Mouse (Mus musculus): ENCODE measurements around the gene Gm9844. TPM values are rescaled to one million over a fixed set of nuclear protein-coding genes. Genes with fewer than 3 reads are reported as not detected.
"Not testable (repeated sequence)": the region's sequence is repeated elsewhere in the genome, so short reads cannot be mapped to it uniquely, and the experiment has no call there.

Gm9844 gene
- total and polyA plus RNA-seq, 2 experiments, result not detected

DNA sequence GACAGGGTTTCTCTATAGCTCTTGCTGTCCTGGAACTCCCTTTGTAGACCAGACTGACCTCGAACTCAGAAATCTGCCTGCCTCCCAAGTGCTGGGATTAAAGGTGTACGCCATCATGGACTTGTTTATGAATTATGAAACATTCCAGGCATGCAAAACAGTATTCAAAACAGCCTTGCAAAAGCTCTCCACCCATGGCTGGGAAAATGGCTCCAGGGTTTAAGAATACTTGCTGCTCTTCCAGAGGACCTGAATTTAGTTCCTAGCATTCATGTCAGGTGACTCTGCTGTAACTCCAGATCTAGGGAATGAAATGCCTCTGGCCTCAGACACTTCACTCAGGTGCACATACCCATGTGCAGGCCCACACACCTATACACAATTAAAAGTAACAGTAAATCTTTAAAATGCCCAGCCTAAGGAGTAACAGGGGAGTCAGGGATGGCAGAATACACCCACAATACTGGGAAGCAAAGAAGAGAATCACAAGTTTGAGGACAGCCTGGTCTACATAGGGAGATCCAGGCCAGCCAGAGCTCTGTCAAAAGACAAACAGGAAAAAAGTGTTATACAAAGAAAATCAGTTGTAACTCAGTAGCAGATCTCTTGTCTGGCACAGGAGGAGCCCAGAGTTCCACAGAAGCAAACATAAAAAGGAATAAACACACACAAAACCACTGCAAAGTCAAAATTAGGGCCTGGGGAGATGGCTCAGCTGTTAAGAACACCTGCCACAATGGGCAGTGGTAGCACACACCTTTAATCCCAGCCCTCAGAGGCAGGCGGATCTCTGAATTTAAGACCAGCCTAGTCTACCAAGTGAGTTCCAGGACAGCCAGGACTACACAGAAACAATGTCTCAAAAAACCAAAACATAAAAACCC lies 29.5 kb downstream of the Gm9844 start:
- H3K4me3 ChIP-seq (ENCODE audit: insufficient read depth, low read depth, low read length), result no peak overlapping the region
- no peak overlapping the region for H3K27ac ChIP-seq (replicated peaks; ENCODE audit: insufficient read depth, low read depth, low read length)
- H3K9ac ChIP-seq (ENCODE audit: low read depth, low read length), result no peak overlapping the region
- peaks cover 28% of the 10 kb centered on the region for H3K36me3 ChIP-seq (ENCODE audit: control insufficient read depth, insufficient read depth, low read length)
- H3K27me3 ChIP-seq (ENCODE audit: control insufficient read depth, insufficient read depth, low read length), result no peaks in the 10 kb centered on the region
- TF ChIP-seq CTCF (IDR thresholded peaks at IDR 0.05; ENCODE audit: low read depth, low read length), result no peak
- no peak for TF ChIP-seq POLR2A (IDR thresholded peaks at IDR 0.05; ENCODE audit: extremely low read depth, insufficient read depth, low read length)
- H3K4me1 ChIP-seq (ENCODE audit: control insufficient read depth, insufficient read depth, low read length), result peaks cover 2% of the 10 kb centered on the region; the same call in 1 of the 2 replicates
- H3K79me2 ChIP-seq (ENCODE audit: control insufficient read depth, insufficient read depth, low read length), result no peaks in the 10 kb centered on the region; the same call in 1 of the 2 replicates
- no peak for DNase-seq (ENCODE audit: extremely low read depth, low read depth, low spot score)
- 64% methylated on average over 3 of the region's 3 CpGs for WGBS

DNA sequence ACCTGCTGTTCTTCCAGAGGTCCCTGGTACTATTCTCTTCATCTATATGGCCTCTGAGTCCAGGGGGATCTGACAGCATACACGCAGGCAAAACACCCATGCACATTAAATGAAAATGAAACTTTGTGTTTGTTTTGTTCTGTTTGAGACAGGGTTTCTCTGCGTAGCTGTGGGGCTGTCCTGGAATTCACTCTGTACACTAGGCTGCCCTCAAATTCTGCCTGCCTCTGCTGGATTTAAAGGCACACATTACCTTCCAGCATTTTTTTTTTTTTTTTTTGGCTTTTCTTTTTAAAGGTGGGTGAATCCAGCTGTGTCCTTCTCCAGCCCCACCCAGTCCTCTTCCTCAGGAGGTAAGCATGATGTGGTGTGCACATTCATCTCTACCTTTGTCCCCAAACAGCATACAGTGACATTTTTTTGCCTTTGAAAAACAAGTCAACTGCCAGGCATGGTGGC lies 30.1 kb downstream of the Gm9844 start:
- H3K27ac ChIP-seq (replicated peaks; ENCODE audit: insufficient read depth, low read depth, low read length), result no peak overlapping the region
- no peaks in the 10 kb centered on the region; the same call in 1 of the 2 replicates for H3K4me1 ChIP-seq (ENCODE audit: control insufficient read depth, insufficient read depth, low read length)
- 38% methylated on average over 2 of the region's 2 CpGs for WGBS
- no peak for DNase-seq (ENCODE audit: extremely low read depth, low read depth, low spot score)
- H3K36me3 ChIP-seq (ENCODE audit: control insufficient read depth, insufficient read depth, low read length), result peaks cover 22% of the 10 kb centered on the region
- H3K9ac ChIP-seq (ENCODE audit: low read depth, low read length), result no peak overlapping the region
- no peaks in the 10 kb centered on the region for H3K27me3 ChIP-seq (ENCODE audit: control insufficient read depth, insufficient read depth, low read length)
- H3K79me2 ChIP-seq (ENCODE audit: control insufficient read depth, insufficient read depth, low read length), result no peaks in the 10 kb centered on the region
- H3K4me3 ChIP-seq (ENCODE audit: insufficient read depth, low read depth, low read length), result no peak overlapping the region
- TF ChIP-seq POLR2A (IDR thresholded peaks at IDR 0.05; ENCODE audit: extremely low read depth, insufficient read depth, low read length), result no peak
- TF ChIP-seq CTCF (IDR thresholded peaks at IDR 0.05; ENCODE audit: low read depth, low read length), result no peak

DNA sequence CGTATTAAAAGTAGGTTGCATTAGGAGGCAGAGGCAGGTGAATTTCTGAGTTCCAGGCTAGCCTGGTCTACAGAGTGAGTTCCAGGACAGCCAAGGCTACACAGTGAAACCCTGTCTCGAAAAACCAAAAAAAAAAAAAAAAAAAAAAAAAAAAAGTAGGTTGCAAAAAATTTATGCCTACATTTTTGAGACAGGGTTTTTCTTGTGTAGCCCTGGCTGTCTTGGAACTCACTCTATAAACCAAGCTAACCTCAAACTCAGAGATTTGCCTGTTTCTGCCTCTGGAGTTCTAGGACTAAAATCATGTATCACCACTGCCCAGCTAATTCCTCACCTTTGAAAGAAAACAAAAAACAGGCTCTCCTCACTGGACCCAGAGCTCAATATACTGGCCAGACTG lies 33.7 kb downstream of the Gm9844 start:
- not testable (repeated sequence) for H3K9ac ChIP-seq (ENCODE audit: low read depth, low read length); H3K27me3 ChIP-seq (ENCODE audit: control insufficient read depth, insufficient read depth, low read length); H3K36me3 ChIP-seq (ENCODE audit: control insufficient read depth, insufficient read depth, low read length); H3K4me3 ChIP-seq (ENCODE audit: insufficient read depth, low read depth, low read length); H3K4me1 ChIP-seq (ENCODE audit: control insufficient read depth, insufficient read depth, low read length); H3K79me2 ChIP-seq (ENCODE audit: control insufficient read depth, insufficient read depth, low read length); DNase-seq (ENCODE audit: extremely low read depth, low read depth, low spot score); H3K27ac ChIP-seq (replicated peaks; ENCODE audit: insufficient read depth, low read depth, low read length)
- WGBS, result 80% methylated on average over 2 of the region's 2 CpGs

- Histone ChIP-seq H3K27me3 (ENCODE audit: control insufficient read depth, insufficient read depth, low read length) (no peaks in the 10 kb centered on the region), H3K9ac (ENCODE audit: low read depth, low read length) (no peak overlapping the region), H3K4me3 (ENCODE audit: insufficient read depth, low read depth, low read length) (no peak overlapping the region), H3K4me1 (ENCODE audit: control insufficient read depth, insufficient read depth, low read length) (no peaks in the 10 kb centered on the region), H3K79me2 (ENCODE audit: control insufficient read depth, insufficient read depth, low read length) (no peaks in the 10 kb centered on the region), H3K27ac (replicated peaks; ENCODE audit: insufficient read depth, low read depth, low read length) (no peak overlapping the region), H3K36me3 (ENCODE audit: control insufficient read depth, insufficient read depth, low read length) (no peaks in the 10 kb centered on the region)
- WGBS, result 90% methylated on average over 8 of the region's 8 CpGs
- no peak for DNase-seq (ENCODE audit: extremely low read depth, low read depth, low spot score)
- TF ChIP-seq POLR2A (IDR thresholded peaks at IDR 0.05; ENCODE audit: extremely low read depth, insufficient read depth, low read length), result no peak
- TF ChIP-seq CTCF (IDR thresholded peaks at IDR 0.05; ENCODE audit: low read depth, low read length), result no peak
Measured at GRCm38 (mm10) chr7:24896269-24896668, 34.3 kb downstream of the Gm9844 start.

- no peaks in the 10 kb centered on the region for H3K79me2 ChIP-seq (ENCODE audit: control insufficient read depth, insufficient read depth, low read length)
- H3K4me3 ChIP-seq (ENCODE audit: insufficient read depth, low read depth, low read length), result no peak within 1 kb of the TSS
- no peak for DNase-seq (ENCODE audit: extremely low read depth, low read depth, low spot score)
- no peak within 1 kb of the TSS for H3K9ac ChIP-seq (ENCODE audit: low read depth, low read length)
- no peak within 1 kb of the TSS for H3K27ac ChIP-seq (replicated peaks; ENCODE audit: insufficient read depth, low read depth, low read length)
- peaks cover 2% of the 10 kb centered on the region; the same call in 1 of the 2 replicates for H3K4me1 ChIP-seq (ENCODE audit: control insufficient read depth, insufficient read depth, low read length)
- H3K36me3 ChIP-seq (ENCODE audit: control insufficient read depth, insufficient read depth, low read length), result no peaks in the 10 kb centered on the region
- no peaks in the 10 kb centered on the region for H3K27me3 ChIP-seq (ENCODE audit: control insufficient read depth, insufficient read depth, low read length)
- TF ChIP-seq CTCF (IDR thresholded peaks at IDR 0.05; ENCODE audit: low read depth, low read length), result no peak
- TF ChIP-seq POLR2A (IDR thresholded peaks at IDR 0.05; ENCODE audit: extremely low read depth, insufficient read depth, low read length), result no peak
- 72% methylated on average over 12 of the region's 12 CpGs for WGBS
Measured at GRCm38 (mm10) chr7:24897224-24897623, 35.2 kb downstream of the Gm9844 start, which contains the start of gene Cd79a. Cd79a (plus strand) TSS chr7:24897381.

DNA sequence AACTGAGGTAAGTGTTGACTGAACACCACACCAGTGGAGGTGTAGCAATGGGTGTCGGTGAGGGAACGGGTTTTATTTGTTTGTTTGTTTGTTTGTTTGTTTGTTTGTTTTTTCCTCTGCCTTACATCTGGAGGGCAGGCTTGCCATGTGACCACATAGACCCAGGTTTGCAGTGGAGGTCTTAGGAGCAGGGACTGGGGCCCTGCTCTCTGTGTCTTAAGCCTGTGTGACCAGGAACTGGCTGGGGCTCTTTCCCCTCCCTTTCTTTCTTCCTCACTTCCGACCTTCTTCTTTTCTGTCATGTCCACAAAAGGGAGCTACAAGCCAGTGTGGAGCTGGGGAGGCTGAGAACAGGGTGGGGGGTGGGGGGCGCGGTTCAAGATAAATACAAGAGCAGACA lies 35.9 kb downstream of the Gm9844 start:
- no peaks in the 10 kb centered on the region for H3K27me3 ChIP-seq (ENCODE audit: control insufficient read depth, insufficient read depth, low read length)
- H3K9ac ChIP-seq (ENCODE audit: low read depth, low read length), result no peak overlapping the region
- DNase-seq (ENCODE audit: extremely low read depth, low read depth, low spot score), result no peak
- no peaks in the 10 kb centered on the region for H3K36me3 ChIP-seq (ENCODE audit: control insufficient read depth, insufficient read depth, low read length)
- WGBS, result 75% methylated on average over 5 of the region's 5 CpGs
- no peak overlapping the region for H3K27ac ChIP-seq (replicated peaks; ENCODE audit: insufficient read depth, low read depth, low read length)
- TF ChIP-seq POLR2A (IDR thresholded peaks at IDR 0.05; ENCODE audit: extremely low read depth, insufficient read depth, low read length), result no peak
- no peak for TF ChIP-seq CTCF (IDR thresholded peaks at IDR 0.05; ENCODE audit: low read depth, low read length)
- no peak overlapping the region for H3K4me3 ChIP-seq (ENCODE audit: insufficient read depth, low read depth, low read length)
- H3K4me1 ChIP-seq (ENCODE audit: control insufficient read depth, insufficient read depth, low read length), result peaks cover 4% of the 10 kb centered on the region; the same call in 1 of the 2 replicates
- H3K79me2 ChIP-seq (ENCODE audit: control insufficient read depth, insufficient read depth, low read length), result no peaks in the 10 kb centered on the region

All from liver, adult 2 months (tissue).